Mouse (Mus musculus) limb, embryonic 13.5 days (tissue): ENCODE measurements at regions not wholly inside any gene's neighbourhood (a gene's known extent, or its start where the extent isn't known, plus 50 kb on each side); places are given as distances from the start of the nearest gene placed in this dataset.

ENCODE experiments used
- ATAC-seq: fragments of 200-750 bp; cut with Nextera tagmentation; 2 replicates; pipeline ENCODE4 v1.8.0; 2017; ENCODE audit warnings: low read depth, moderate number of reproducible peaks, moderate TSS enrichment; ENCODE audit not compliant: low FRiP score
- H3K27ac ChIP-seq: fragments of 300-500 bp; sonication (generic); 2 replicates; pipeline ENCODE4 v1.5.1; 2015; ENCODE audit warnings: inconsistent platforms, mild to moderate bottlenecking, moderate library complexity
- H3K27me3 ChIP-seq: fragments of 300-500 bp; sonication (generic); 2 replicates; pipeline ENCODE4 v1.6.1; 2015; ENCODE audit warnings: mild to moderate bottlenecking, inconsistent platforms
- H3K36me3 ChIP-seq: fragments of 300-500 bp; sonication (generic); 2 replicates; pipeline ENCODE4 v1.6.1; 2015; ENCODE audit warnings: inconsistent platforms, mild to moderate bottlenecking, moderate library complexity
- H3K4me1 ChIP-seq: fragments of 300-500 bp; sonication (generic); 2 replicates; pipeline ENCODE4 v1.6.1; 2015; ENCODE audit warnings: inconsistent platforms
- H3K4me2 ChIP-seq: fragments of 300-500 bp; sonication (generic); replicated peaks from 2 replicates; pipeline ENCODE4 v1.6.1; 2015; ENCODE audit warnings: inconsistent platforms, mild to moderate bottlenecking, moderate library complexity
- H3K4me3 ChIP-seq: fragments of 300-500 bp; sonication (generic); 2 replicates; pipeline ENCODE4 v1.5.1; 2015; ENCODE audit warnings: moderate library complexity, mild to moderate bottlenecking, inconsistent platforms
- H3K9ac ChIP-seq: fragments of 300-500 bp; sonication (generic); 2 replicates; pipeline ENCODE4 v1.6.1; 2015; ENCODE audit warnings: mild to moderate bottlenecking, inconsistent platforms
- H3K9me3 ChIP-seq: fragments of 300-500 bp; sonication (generic); 2 replicates; pipeline ENCODE4 v1.6.1; 2016; ENCODE audit warnings: inconsistent platforms
- WGBS: fragments of 180-500 bp; shearing (Covaris S2); methylation state at CpG from one replicate; pipeline ENCODE4 v1.1.7; 2015; 5-methylcytosine and 5-hydroxymethylcytosine counted together

DNA sequence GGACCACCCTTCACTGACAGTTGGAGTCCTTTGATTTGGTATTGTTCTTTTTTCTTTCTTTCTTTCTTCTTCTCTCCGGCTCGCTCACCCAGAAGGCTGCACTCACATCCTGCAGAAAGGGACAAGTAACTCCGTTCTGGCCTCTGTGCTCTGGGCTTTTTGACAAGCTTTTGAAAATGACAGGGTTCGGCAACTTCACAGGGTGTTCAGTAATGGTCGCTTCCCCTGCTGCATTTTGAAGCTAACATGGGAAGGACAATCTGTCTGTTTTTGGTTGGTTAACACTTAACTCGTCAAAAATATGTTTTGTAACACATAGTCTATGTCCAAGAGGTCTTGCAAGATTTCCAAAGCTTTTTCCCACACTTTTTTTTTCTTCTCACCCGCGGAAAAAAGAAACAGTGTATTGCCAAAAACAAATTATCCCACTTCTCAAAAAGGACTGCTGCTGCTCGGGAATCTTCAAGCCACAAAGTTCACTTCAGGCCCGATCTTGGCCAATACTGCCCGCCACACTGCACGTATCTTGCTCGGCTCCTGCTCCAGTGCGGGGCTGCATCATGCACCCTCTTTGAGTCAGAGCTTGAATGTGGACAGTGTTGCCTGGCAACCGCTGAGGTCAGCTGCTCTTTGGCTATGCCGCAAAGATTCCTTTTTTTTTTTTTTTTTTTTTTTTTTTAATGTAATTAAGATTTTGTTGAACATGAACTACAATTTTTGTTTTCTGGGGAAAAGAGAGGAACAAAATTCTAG lies 209.4 kb upstream of the Inhba start:
- no peaks in the 10 kb centered on the region for H3K27me3 ChIP-seq
- H3K4me3 ChIP-seq, result no peak overlapping the region
- no peak overlapping the region for H3K9ac ChIP-seq
- no peak overlapping the region for H3K27ac ChIP-seq
- H3K36me3 ChIP-seq, result no peaks in the 10 kb centered on the region
- H3K4me1 ChIP-seq, result no peaks in the 10 kb centered on the region
- 77% methylated on average over 16 of the region's 16 CpGs for WGBS
- no peak for ATAC-seq
- no peak overlapping the region for H3K4me2 ChIP-seq
- H3K9me3 ChIP-seq, result no peaks in the 10 kb centered on the region

GRCm38 (mm10) chr13:15803965-15804364 lies 207.7 kb upstream of the Inhba start:
- H3K9ac ChIP-seq, result no peak overlapping the region
- no peaks in the 10 kb centered on the region for H3K27me3 ChIP-seq
- H3K36me3 ChIP-seq, result no peaks in the 10 kb centered on the region
- H3K9me3 ChIP-seq, result no peaks in the 10 kb centered on the region
- WGBS, result 43% methylated on average over 1 of the region's 1 CpGs
- no peaks in the 10 kb centered on the region for H3K4me1 ChIP-seq
- H3K4me2 ChIP-seq, result no peak overlapping the region
- no peak overlapping the region for H3K4me3 ChIP-seq
- no peak for ATAC-seq
- no peak overlapping the region for H3K27ac ChIP-seq

DNA sequence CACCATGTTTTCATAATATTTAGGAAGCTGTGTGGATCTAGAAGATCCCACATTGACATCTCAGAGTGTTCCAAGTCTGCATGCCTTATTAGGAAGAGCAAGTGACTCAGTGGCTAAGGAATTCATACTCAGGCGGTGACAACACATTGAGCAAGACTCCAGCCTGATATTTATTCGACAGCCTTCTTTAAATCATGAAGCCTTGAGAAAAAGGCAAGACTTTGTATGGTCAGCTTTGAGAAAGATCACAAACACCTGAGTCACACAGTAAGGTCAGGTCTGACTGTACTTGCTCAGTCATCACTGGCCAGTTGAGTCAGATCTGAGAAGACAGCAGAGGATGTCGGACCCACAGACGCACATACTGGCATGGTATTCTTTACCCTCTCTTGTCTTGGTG lies 204.7 kb upstream of the Inhba start:
- Histone ChIP-seq H3K4me3 (no peak overlapping the region), H3K4me2 (no peak overlapping the region), H3K27me3 (no peaks in the 10 kb centered on the region), H3K27ac (no peak overlapping the region), H3K36me3 (no peaks in the 10 kb centered on the region), H3K9ac (no peak overlapping the region), H3K9me3 (no peaks in the 10 kb centered on the region), H3K4me1 (no peaks in the 10 kb centered on the region)
- WGBS, result 89% methylated on average over 4 of the region's 4 CpGs
- ATAC-seq, result no peak

- H3K4me2 ChIP-seq, result no peak overlapping the region
- WGBS, result 62% methylated on average over 1 of the region's 1 CpGs
- H3K27me3 ChIP-seq, result no peaks in the 10 kb centered on the region
- H3K4me3 ChIP-seq, result no peak overlapping the region
- H3K9ac ChIP-seq, result no peak overlapping the region
- H3K36me3 ChIP-seq, result no peaks in the 10 kb centered on the region
- ATAC-seq, result no peak
- H3K27ac ChIP-seq, result no peak overlapping the region
- no peaks in the 10 kb centered on the region for H3K9me3 ChIP-seq
- H3K4me1 ChIP-seq, result no peaks in the 10 kb centered on the region
These were observed 189.3 kb upstream of the Inhba start for GRCm38 (mm10) chr13:15822261-15822850.

- Histone ChIP-seq H3K4me3 (no peak overlapping the region), H3K27ac (no peak overlapping the region), H3K27me3 (no peaks in the 10 kb centered on the region), H3K9ac (no peak overlapping the region), H3K36me3 (no peaks in the 10 kb centered on the region), H3K4me2 (no peak overlapping the region), H3K9me3 (no peaks in the 10 kb centered on the region), H3K4me1 (peaks cover 16% of the 10 kb centered on the region)
- ATAC-seq, result no peak
These were observed 165.8 kb upstream of the Inhba start for GRCm38 (mm10) chr13:15845806-15846205.

DNA sequence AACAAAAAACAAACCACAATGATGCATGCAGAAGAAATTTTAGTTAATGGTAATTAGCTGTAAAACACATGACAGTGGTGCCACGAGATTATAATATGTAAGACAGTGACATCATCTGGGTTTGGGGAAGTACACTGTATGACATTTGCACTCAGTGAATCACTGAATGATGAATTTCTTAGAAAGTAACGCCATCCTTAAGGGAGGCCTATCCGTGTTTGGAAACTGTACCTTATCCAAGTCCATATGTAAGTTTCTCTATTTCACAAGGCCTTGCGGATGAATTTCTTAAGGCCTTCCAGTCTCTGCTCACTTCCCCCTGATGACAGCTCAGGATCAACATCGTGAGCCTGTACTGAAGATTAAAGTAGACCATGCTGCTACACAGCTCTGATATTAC lies 163.6 kb upstream of the Inhba start:
- no peak overlapping the region for H3K9ac ChIP-seq
- peaks cover 10% of the 10 kb centered on the region; the same call in 1 of the 2 replicates for H3K4me1 ChIP-seq
- ATAC-seq, result no peak
- 87% methylated on average over 5 of the region's 5 CpGs for WGBS
- H3K27ac ChIP-seq, result no peak overlapping the region
- H3K36me3 ChIP-seq, result no peaks in the 10 kb centered on the region
- H3K9me3 ChIP-seq, result no peaks in the 10 kb centered on the region
- H3K27me3 ChIP-seq, result no peaks in the 10 kb centered on the region
- no peak overlapping the region for H3K4me3 ChIP-seq
- H3K4me2 ChIP-seq, result no peak overlapping the region

DNA sequence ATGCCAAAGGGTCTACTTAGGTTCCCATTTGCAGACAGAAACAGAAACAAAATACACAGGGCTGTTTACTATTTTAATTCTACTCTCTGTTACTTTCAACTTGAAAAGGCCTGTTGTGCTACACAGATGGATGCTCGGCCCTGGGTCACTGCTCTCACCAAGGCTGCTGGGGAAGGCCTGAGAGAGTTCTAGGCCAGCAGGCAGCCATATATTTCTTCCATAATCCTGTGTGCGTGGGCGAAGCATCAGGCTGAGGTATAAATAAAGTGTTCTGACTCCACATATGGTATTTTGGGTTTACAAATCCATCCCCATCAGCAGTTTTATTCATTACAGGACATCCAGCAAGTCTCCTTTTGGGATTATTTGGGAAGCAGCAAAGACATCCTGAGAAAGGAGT lies 162.5 kb upstream of the Inhba start:
- Histone ChIP-seq H3K9me3 (no peaks in the 10 kb centered on the region), H3K4me1 (peaks cover 10% of the 10 kb centered on the region; the same call in 1 of the 2 replicates), H3K27me3 (no peaks in the 10 kb centered on the region), H3K36me3 (no peaks in the 10 kb centered on the region), H3K27ac (no peak overlapping the region), H3K4me3 (no peak overlapping the region), H3K4me2 (no peak overlapping the region), H3K9ac (no peak overlapping the region)
- WGBS, result 77% methylated on average over 3 of the region's 3 CpGs
- ATAC-seq, result no peak

DNA sequence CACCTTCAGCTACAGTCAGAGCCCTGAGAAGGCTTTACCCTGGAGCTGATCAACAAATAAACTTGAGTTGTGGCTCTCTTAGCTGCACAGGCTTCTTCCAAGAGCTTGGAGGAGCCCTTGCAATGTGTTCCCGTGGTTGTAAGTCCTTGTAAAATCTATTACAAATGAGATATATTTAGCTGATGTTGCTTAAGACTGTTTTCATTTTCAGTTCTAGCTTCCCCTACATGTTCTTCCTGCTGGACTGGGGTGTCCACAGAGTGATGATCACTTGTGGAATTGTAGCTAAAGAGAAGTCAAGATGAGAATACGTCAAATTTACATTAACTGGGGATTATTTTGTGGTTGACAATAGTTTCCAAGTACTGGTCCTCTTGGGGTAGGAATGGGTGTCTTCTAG lies 161.3 kb upstream of the Inhba start:
- Histone ChIP-seq H3K4me2 (no peak overlapping the region), H3K27ac (no peak overlapping the region), H3K27me3 (no peaks in the 10 kb centered on the region), H3K9me3 (no peaks in the 10 kb centered on the region), H3K4me1 (peaks cover 10% of the 10 kb centered on the region; the same call in 1 of the 2 replicates), H3K36me3 (no peaks in the 10 kb centered on the region), H3K4me3 (no peak overlapping the region), H3K9ac (no peak overlapping the region)
- no peak for ATAC-seq
- 71% methylated on average over 2 of the region's 2 CpGs for WGBS

DNA sequence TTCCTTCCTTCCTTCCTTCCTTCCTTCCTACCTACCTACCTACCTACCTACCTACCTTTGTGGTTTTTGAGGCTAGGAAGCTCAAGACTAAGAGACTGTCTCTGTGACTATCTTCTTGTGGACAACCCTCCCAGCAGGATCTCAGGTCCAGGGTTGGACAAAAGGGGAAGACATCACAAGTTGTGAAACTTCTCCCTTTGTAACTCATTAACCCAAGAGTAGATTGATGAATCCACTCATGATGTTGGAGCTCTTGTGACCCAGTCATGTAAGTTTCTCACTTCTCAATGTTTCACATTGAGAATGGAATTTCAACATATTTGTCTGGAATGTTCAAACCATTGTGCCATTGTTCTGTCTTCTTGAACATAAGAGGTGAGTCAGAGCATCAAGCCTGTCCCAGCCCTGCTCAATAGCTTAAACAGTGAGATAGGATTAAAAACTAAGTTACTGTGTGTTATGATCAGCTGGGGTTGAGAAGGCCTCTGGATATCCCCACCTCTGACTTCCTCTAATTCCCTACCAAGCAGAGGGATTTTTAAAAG lies 158.6 kb upstream of the Inhba start:
- Histone ChIP-seq H3K27me3 (no peaks in the 10 kb centered on the region), H3K9me3 (no peaks in the 10 kb centered on the region), H3K36me3 (no peaks in the 10 kb centered on the region), H3K4me3 (no peak overlapping the region), H3K4me1 (peaks cover 5% of the 10 kb centered on the region; the same call in 1 of the 2 replicates), H3K4me2 (no peak overlapping the region), H3K27ac (no peak overlapping the region), H3K9ac (no peak overlapping the region)
- ATAC-seq, result no peak

DNA sequence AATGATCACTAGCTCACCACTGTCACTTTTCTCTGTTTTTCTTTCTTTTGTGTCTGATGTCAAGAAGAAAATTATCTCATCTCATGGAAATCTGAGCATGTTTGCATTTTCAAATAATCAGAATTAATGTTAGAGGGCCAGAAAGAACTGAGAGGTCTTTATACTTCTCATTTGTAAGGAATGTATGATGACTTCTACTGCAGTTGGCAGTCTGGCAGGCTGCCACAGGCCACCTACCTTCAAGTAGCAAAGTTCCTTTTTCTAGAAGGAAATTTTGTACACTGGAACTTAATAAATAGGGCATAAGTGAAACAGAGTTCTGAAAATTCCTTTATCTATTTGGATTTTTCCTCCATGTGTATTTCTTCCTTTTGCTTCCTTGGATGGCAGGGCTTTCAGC lies 148.7 kb upstream of the Inhba start:
- H3K9me3 ChIP-seq, result no peaks in the 10 kb centered on the region
- H3K27ac ChIP-seq, result no peak overlapping the region; the same call in 1 of the 2 replicates
- no peak for ATAC-seq

DNA sequence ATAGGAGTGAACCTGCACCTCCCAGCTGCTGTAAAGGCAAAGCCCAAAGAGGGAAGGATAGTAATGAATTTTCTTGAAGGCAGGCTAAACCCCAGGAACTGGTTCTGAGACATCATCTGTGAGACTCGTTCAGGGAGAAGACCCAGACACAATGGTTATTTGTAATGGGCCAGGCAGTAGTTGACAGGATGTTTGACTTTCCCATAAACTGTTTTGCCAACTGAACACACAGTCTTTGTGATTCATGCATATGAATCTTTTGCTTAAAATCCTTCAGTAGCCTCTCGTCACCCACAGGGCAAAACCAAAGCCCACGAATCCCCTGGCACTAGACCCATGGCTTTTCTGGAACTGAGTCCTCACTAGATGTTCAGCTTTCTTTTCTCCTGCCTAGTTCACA lies 148.3 kb upstream of the Inhba start:
- 53% methylated on average over 3 of the region's 3 CpGs for WGBS
- Histone ChIP-seq H3K9ac (no peak overlapping the region), H3K9me3 (no peaks in the 10 kb centered on the region), H3K4me3 (no peak overlapping the region), H3K36me3 (no peaks in the 10 kb centered on the region), H3K27ac (no peak overlapping the region; the same call in 1 of the 2 replicates), H3K4me1 (peaks cover 38% of the 10 kb centered on the region), H3K27me3 (no peaks in the 10 kb centered on the region), H3K4me2 (no peak overlapping the region)
- ATAC-seq, result no peak

More for the DNA sequence above, 148.7 kb upstream of the Inhba start:
- H3K27me3 ChIP-seq, result no peaks in the 10 kb centered on the region
- H3K4me3 ChIP-seq, result no peak overlapping the region
- no peak overlapping the region for H3K9ac ChIP-seq
- no peaks in the 10 kb centered on the region for H3K36me3 ChIP-seq
- no peak overlapping the region for H3K4me2 ChIP-seq
- peaks cover 38% of the 10 kb centered on the region for H3K4me1 ChIP-seq

DNA sequence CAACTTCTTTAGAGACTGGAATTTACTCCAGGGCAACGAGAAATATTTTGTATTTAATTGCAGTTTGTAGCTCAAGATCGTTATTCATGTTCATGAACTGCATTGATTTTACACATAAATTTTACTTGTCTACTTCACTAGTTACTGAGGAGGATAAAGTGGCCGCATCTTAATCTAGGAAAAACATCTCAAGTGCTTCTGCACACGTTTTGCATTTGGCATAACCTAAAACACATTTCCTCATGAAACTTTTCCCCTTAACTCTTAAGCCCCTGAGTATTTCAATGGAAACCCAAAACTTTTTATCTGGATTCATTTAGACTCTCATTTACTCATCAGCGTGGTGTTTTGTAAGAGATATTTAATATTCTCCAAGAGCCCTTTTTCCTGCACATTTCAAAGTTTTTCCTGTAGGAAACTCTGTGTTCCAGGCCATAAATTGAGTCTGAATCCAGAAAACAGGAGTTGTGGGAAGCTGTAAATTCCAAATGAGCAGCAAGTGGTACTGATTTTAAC lies 144.5 kb upstream of the Inhba start:
- WGBS, result 12% methylated on average over 5 of the region's 5 CpGs
- Histone ChIP-seq H3K36me3 (no peaks in the 10 kb centered on the region), H3K27ac (no peak overlapping the region), H3K4me1 (peaks cover 40% of the 10 kb centered on the region), H3K4me2 (peak overlapping the region; percentile 12; the same call in 1 of the 2 replicates), H3K27me3 (no peaks in the 10 kb centered on the region), H3K9ac (no peak overlapping the region), H3K4me3 (no peak overlapping the region), H3K9me3 (no peaks in the 10 kb centered on the region)
- ATAC-seq, result peak; percentile 60; the same call in 1 of the 2 replicates
